Mouse (Mus musculus) megakaryocyte, embryonic 14.5 days (primary cell): ENCODE measurements around the gene Pan2.

Experiments
- FLI1 ChIP-seq: IDR thresholded peaks from 2 replicates; pipeline ENCODE4 v1.6.1; 2012; ENCODE audit warnings: low read length, inconsistent platforms, mixed read lengths
- GATA1 ChIP-seq: IDR thresholded peaks from 3 replicates; pipeline ENCODE4 v1.6.1; 2012; ENCODE audit warnings: mixed read lengths, low read length, inconsistent platforms, borderline replicate concordance

DNA sequence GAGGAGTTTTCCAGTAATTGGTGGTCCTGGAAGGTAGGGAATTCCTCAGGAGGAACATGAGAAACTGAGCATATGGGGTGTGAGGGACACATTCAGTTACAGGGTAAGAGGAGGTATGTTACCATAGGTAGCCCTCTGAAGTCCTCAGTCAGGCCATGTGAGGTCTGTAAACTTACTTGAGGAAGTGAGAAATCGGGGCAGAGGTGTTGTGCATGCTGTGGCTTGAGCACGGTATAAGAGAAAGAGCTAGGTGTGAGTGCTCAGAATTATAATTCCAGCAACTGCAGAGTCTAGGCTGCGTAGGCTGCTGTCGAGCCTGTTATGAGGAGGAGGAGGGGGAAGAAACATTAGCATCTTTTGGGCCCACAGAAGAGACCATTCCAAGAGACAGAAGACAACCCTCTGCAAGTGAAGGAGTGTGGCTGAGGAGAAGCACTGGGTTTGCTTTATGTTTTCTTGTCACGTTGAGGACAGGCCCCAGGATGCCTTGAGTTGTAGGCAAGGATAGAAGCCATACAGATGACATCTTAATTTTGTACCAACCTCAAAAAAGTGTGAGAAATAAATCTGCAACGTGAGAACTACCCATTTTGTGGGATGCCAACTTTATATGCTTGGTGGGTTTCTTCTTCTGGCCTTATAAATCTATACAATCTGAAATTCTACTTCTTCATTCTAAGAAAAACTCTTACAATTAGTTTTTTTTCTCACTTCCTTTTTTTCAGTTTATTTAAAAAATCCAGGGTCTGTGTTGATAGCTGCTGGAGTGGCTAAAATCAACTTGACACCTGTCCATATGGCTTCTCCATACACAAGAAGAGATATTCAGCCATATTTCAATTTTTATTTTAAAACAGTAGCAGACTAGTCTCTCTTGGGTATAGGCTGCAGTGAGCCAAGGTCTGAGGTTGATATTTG lies 39.5 kb upstream of the Pan2 start:
- TF ChIP-seq GATA1 (no peak), FLI1 (no peak)
